Mouse (Mus musculus): ENCODE measurements at regions not wholly inside any gene's neighbourhood (a gene's known extent, or its start where the extent isn't known, plus 50 kb on each side); places are given as distances from the start of the nearest gene placed in this dataset.

DNA sequence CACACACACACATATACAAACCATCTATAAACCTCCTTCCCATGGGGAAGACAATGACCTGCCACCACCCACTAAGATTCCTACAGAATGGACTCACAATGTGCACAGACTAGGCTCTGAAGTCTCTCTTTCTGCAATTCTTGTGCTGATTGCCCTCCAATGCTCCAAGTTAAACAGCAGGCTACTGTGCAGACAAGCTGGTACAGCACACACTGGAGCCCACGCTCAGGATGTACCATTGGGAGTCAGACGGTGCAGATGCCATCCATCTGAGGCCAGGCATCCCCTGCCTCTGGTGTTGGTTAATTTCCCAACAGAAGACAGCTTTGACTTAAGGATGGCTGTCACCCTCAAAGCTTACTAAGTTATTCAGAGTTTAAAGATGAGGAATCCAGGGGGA lies 236.1 kb downstream of the Opa1 start:
- intact Hi-C loops (cut with DNase I): loop anchor here (2.0 kb wide), 1 partner anchor 250 kb away; the partner anchor contains the start of gene Hes1
- Histone ChIP-seq H3K27ac (no peak overlapping the region), H3K4me3 (no peak overlapping the region)
- no peak for DNase-seq
- no peak for TF ChIP-seq CTCF (IDR thresholded peaks at IDR 0.05)

- no peak for DNase-seq
- no peak for TF ChIP-seq CTCF (IDR thresholded peaks at IDR 0.05)
- Histone ChIP-seq H3K27ac (peak overlapping the region; percentile 24; the same call in 1 of the 2 replicates), H3K4me3 (no peak overlapping the region)
- intact Hi-C loops (cut with DNase I): loop anchor here (2.0 kb wide), 1 partner anchor 249 kb away; the partner anchor contains the start of gene Hes1
These were observed 236.7 kb downstream of the Opa1 start for GRCm38 (mm10) chr16:29815632-29816337.

DNA sequence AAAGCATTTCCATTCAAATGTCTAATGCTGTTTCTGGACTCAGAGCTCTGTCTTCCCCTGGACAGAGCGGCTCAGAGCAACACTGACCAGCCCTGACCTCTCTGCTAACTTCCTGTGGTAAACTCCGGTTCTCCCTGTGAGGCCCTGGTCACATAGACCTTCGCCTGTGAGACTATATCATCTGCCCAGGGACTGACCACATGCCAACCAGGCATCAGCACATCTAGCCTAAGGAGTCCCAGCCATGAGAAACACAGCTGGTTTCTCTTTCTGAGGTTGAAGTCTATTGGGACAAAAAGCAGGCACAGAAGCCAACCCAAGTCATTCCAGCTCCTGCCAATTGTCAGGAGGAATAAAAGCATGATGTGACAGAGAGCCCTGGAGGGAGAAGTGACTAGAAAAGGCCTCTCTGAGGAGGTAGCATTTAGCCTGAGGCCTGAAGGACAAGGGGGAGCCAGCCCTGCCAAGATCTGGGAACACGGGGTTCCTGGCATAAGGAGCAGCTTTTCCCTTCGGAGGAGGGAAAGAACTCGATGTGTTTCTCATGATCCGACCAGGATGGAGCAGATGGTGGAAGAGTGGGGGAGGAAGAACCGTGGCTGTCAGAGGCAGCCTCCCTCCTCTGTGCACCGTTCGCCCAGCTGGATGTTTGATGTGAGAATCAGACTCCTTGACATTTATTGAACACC lies 237.7 kb downstream of the Opa1 start:
- Histone ChIP-seq H3K27ac (peak overlapping the region; percentile 75), H3K4me3 (no peak overlapping the region)
- peak; percentile 76 for DNase-seq
- intact Hi-C loops (cut with DNase I): no loop called here
- TF ChIP-seq CTCF (IDR thresholded peaks at IDR 0.05): no peak

DNA sequence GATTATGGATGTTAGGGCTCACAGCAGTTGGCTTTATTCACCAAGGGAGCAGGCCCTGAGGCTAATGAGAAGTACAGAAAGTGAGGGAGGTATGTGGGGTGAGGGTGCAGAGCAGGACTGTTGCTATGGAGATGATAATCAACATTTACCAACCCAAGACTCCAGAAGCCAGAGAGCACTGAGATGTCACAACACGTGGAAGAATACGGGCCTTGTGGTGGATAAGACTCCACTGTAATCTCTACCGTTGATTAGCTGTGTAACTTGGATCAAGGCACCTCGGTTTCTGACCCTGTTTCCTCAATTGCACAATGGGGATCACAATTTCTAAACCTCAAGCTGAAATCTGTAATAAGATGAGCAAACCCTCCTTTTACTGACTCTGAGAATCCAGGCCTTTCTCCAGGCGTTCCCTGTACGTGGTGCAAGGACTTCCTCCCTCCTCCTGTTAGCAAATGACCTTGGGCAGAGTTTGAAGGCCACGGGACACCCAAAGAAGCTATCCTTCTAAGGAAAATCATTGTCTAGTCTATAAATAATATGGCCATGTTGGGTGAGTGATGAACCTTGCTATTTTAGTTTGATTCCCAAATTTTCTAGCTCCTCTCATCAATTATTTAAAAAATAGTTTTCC lies 239.8 kb downstream of the Opa1 start:
- intact Hi-C loops (cut with DNase I): no loop called here
- no peak for TF ChIP-seq CTCF (IDR thresholded peaks at IDR 0.05)
- peak overlapping the region; percentile 40; the same call in 1 of the 2 replicates for H3K27ac ChIP-seq
- DNase-seq: no peak
- no peak overlapping the region for H3K4me3 ChIP-seq

DNA sequence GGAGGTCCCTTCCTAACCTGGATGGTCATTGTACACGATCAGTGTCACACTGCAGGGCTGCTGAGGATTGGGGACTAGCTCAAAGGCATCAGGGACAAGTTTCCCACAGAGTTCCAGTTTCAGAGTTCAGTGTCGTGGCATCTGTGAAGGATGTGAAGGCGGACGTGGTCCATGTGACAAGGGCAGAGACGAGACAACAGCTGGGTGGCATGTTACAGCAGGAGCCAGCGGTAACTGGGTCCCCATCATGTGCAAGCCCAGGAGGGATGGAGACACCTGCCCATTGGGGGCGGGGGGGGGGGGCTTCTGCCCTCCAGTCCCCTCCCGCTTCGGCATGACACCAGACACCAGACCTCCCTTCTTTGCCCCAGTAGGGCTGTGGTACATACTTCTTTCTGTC lies 241.6 kb downstream of the Opa1 start:
- Histone ChIP-seq H3K4me3 (no peak overlapping the region), H3K27ac (no peak overlapping the region)
- DNase-seq: no peak
- no peak for TF ChIP-seq CTCF (IDR thresholded peaks at IDR 0.05)
- intact Hi-C loops (cut with DNase I): no loop called here

DNA sequence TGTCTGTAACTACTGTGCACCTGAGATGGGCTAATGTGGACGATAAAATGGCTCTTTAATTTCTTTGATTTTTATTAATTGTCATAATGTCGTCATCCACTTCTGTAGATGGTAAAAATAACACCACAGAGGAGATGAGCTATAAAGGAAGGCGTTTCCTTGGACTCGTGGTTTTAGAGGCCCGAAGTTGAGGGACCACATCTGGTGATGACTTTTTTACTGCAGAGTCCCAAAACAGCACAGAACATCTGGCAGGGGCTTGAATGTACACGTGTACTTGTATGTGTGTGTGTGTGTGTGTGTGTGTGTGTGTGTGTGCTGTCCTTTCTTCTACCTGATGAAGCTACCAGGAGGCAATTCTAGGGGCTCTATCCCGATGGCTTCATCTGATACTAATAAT lies 242.1 kb upstream of the Hes1 start:
- no peak for TF ChIP-seq CTCF (IDR thresholded peaks at IDR 0.05)
- intact Hi-C loops (cut with DNase I): no loop called here
- Histone ChIP-seq H3K4me3 (no peak overlapping the region), H3K27ac (no peak overlapping the region)
- DNase-seq: no peak

- DNase-seq: no peak
- Histone ChIP-seq H3K27ac (peak overlapping the region; percentile 3; the same call in 1 of the 2 replicates), H3K4me3 (no peak overlapping the region)
- intact Hi-C loops (cut with DNase I): no loop called here
- no peak for TF ChIP-seq CTCF (IDR thresholded peaks at IDR 0.05)
These were observed 241.3 kb upstream of the Hes1 start for GRCm38 (mm10) chr16:29822843-29823401.

DNA sequence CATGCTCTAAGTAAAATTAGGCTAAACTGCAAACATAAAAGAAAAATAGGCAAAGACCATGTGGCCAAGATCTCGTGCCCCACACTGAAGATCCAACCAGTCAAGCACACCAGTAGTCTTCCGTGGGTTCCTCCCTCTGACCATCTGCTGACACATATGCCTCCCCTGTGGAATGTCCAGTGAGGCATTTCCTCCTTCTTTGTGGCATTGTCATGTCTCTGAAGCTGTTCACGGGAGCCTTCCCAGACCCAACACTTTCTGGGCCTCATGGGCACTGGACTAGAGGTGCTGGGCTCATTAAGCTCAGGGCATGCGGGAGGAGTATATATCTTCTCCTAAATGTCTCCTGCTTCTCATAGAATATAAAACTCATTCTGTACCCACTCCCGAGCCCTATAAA lies 237.3 kb upstream of the Hes1 start:
- intact Hi-C loops (cut with DNase I): no loop called here
- no peak overlapping the region for H3K27ac ChIP-seq
- DNase-seq: no peak
- no peak for TF ChIP-seq CTCF (IDR thresholded peaks at IDR 0.05)
- no peak overlapping the region for H3K4me3 ChIP-seq

GRCm38 (mm10) chr16:29827776-29828175 lies 236.4 kb upstream of the Hes1 start:
- intact Hi-C loops (cut with DNase I): no loop called here
- TF ChIP-seq CTCF (IDR thresholded peaks at IDR 0.05): peak; percentile 25; the same call in 1 of the 2 replicates
- Histone ChIP-seq H3K27ac (no peak overlapping the region), H3K4me3 (no peak overlapping the region)
- no peak for DNase-seq

GRCm38 (mm10) chr16:29829457-29829856 lies 234.7 kb upstream of the Hes1 start:
- intact Hi-C loops (cut with DNase I): no loop called here
- peak; percentile 43 for DNase-seq
- no peak overlapping the region; the same call in 1 of the 2 replicates for H3K4me3 ChIP-seq
- no peak for TF ChIP-seq CTCF (IDR thresholded peaks at IDR 0.05)
- H3K27ac ChIP-seq: peak overlapping the region; percentile 58

- Histone ChIP-seq H3K27ac (peak overlapping the region; percentile 58), H3K4me3 (no peak overlapping the region)
- DNase-seq: no peak
- intact Hi-C loops (cut with DNase I): no loop called here
- TF ChIP-seq CTCF (IDR thresholded peaks at IDR 0.05): no peak
These were observed 234.1 kb upstream of the Hes1 start for GRCm38 (mm10) chr16:29830101-29830500.

DNA sequence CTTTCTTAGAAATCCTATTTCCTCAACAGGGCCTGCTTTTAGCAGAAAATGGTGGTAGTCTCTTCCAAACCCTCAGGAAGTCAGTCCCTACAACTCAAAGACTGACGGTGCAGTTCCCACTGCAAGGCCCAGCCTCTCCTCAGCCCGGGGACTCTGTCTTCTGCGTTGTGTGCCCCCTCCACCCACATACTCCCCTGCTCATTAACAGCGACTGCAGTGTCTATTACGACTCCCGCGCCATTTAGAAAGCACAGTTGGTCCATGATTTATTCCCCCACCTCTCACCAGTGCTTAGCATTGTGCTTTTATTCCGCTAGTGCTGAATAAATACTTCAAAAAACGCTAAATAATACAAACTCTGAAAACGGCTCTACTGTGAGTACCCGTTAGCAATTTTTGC lies 230.9 kb upstream of the Hes1 start:
- no peak for DNase-seq
- Histone ChIP-seq H3K27ac (no peak overlapping the region), H3K4me3 (no peak overlapping the region)
- no peak for TF ChIP-seq CTCF (IDR thresholded peaks at IDR 0.05)
- intact Hi-C loops (cut with DNase I): no loop called here

DNA sequence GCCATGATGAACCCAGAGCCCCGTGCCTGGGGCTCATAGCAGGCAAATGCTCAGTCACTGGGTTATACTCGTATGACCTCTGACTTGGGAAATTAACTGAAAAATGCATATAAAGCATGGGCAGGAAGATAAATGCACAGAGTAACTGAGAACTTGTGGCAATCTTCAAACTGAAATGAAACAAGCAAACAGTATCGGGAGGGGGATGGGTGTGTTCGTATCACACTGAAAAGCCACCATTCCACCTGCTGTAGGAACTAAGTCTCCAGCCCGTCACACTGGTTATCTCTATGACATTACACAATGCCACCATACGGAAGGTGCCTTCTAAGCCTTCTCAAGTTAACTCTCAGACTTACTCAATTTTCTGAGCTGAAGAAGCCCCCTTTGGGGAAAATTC lies 230.3 kb upstream of the Hes1 start:
- intact Hi-C loops (cut with DNase I): no loop called here
- H3K4me3 ChIP-seq: no peak overlapping the region
- no peak for DNase-seq

More for the DNA sequence above, 230.3 kb upstream of the Hes1 start:
- no peak for TF ChIP-seq CTCF (IDR thresholded peaks at IDR 0.05)
- H3K27ac ChIP-seq: no peak overlapping the region

All from gastrocnemius, adult 2 months (tissue).